Mouse (Mus musculus) E14TG2a.4 (cell line): ENCODE measurements around the gene Cdk5rap1.

ENCODE experiments used
- CTCF ChIP-seq: conservative IDR thresholded peaks from 2 replicates; pipeline ENCODE4 v1.5.1; 2014; ENCODE audit warnings: low read length
- NANOG ChIP-seq: IDR thresholded peaks from 2 replicates; pipeline ENCODE4 v1.6.1; 2014; ENCODE audit warnings: borderline replicate concordance, low read length, mixed read lengths

DNA sequence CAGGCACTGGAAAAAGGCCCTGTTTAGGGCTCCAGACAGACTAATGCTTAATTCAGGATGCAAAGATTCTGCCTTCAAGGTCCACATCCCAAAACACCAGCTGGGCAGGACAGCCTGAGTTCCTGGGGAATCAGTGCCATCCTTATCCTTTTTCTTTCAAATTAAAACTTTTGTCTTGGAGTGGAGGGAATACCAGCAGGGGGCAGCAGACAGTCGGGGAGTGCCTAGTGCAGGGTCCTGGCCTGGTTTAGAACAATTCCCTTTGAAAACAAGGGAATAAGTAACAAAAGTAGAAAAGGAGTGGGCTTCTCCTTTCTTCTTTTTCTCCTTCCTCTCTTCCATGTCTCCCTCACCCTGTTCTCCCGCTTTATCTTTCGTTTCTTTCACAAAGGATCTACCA lies 44.3 kb upstream of the Cdk5rap1 start:
- TF ChIP-seq CTCF (peak; percentile 86), NANOG (no peak)
